Mouse (Mus musculus) liver, adult 2 months (tissue): ENCODE data around the gene Mast3.

Experiments
- CTCF ChIP-seq: fragments of 200-500 bp; IDR thresholded peaks from 2 replicates; pipeline ENCODE4 v1.5.1; 2011; ENCODE audit warnings: low read depth, low read length, control low read depth
- POLR2A ChIP-seq: fragments of 200-500 bp; IDR thresholded peaks from 2 replicates; pipeline ENCODE4 v1.6.1; 2011; ENCODE audit warnings: low read length, control low read depth; ENCODE audit not compliant: insufficient read depth; ENCODE audit errors: extremely low read depth

DNA sequence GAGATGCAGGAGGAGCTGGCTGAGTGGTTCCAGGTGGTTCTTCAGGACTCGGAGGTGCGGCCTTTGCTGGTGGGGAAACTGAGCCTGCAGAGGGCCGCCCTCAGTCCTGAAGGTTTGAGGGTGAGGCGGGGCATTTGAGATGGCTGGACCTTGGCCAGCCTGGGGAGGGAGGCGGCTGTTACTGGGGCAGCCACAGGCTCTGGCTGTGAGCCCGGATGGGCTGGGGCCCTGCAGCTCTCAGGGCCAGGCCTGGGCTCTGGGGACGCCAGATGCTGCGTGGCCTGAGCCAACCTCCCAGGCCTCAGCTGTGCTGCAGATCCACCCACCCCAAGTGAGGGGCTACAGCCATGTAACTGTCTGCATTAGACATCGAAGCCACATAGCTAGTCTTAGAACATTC, 31.0 kb downstream of the Mast3 start:
- TF ChIP-seq CTCF: no peak
- no peak for TF ChIP-seq POLR2A
